Mouse (Mus musculus) 416B (cell line): Measurements from ENCODE around the gene Olfr1251.
"Not testable (repeated sequence)": the region's sequence is repeated elsewhere in the genome, so short reads cannot be mapped to it uniquely, and the experiment has no call there.

Source experiments
- DNase-seq: peaks from one replicate; pipeline ENCODE4 v3.0.0; 2011; ENCODE audit warnings: low read depth

Olfr1251 gene

GRCm38 (mm10) chr2:89671836-89672235, at the start of gene Olfr1251:
Gene Olfr1251 (minus strand): TSS chr2:89671936.
- DNase-seq, result no peak

- no peak for DNase-seq
Measured at GRCm38 (mm10) chr2:89691980-89692379, 20.2 kb upstream of the Olfr1251 start.

GRCm38 (mm10) chr2:89661367-89661766, 10.4 kb downstream of the Olfr1251 start, which contains the start of gene Olfr1250:
Gene Olfr1250 (minus strand): TSS chr2:89661467.
- no peak for DNase-seq

- no peak for DNase-seq
Measured at GRCm38 (mm10) chr2:89634883-89635282, 36.9 kb downstream of the Olfr1251 start, which contains the start of gene Olfr1249. Gene Olfr1249 (minus strand): TSS chr2:89634983.

DNA sequence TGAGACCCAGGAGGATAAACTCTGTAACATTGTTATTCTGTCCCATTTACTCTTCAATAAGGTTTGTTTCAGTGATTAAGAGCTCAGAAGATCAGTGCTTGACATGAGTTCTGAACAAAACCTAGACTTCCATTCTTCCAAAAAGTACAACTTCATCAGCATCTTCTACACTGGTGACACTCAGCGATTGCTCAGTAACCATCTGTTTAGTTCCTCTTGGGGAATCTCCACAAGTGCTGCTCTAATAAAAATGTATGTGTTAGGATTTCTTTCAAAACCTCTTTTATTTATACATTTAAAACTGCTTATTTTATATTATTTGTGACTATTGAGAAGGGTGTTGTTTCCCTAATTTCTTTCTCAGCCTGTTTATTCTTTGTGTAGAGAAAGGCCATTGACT, 53.6 kb downstream of the Olfr1251 start, which contains the start of gene Olfr1248:
Gene Olfr1248 (minus strand): TSS at position 101 of the 400 bp plus-strand sequence.
- not testable (repeated sequence) for DNase-seq
